Mouse (Mus musculus) stomach, postnatal 0 days (tissue): ENCODE data around the gene Sptlc3.

ENCODE experiments used
- CTCF ChIP-seq: IDR thresholded peaks from 2 replicates; pipeline ENCODE4 v1.5.1; 2016; ENCODE audit warnings: antibody characterized with exemption, low read depth, mild to moderate bottlenecking, moderate library complexity
- EP300 ChIP-seq: optimal IDR thresholded peaks from 2 replicates; pipeline ENCODE3; 2016; ENCODE audit warnings: antibody characterized with exemption

DNA sequence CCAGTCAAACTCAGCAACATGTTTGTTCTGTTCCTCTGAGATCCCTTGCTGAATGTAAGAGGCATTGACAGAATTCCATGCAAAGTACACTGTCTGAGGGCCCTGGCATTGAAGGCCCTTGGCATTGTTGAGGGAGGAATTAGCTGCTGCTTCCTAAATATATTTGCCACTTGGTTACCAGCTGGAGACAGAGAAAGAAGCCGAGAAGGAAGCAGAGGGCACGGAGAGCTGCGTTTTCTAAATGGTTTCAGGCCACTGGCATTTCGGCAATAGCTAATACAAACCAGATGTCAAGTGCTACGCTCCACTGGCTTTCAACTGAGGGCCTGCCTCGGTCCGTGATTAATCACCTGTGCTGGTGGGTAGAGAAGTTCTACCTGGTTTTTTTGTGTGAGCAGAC lies 115.1 kb downstream of the Sptlc3 start:
- TF ChIP-seq CTCF (no peak), EP300 (no peak)
